ENCODE assay signal across 21 mouse cellular contexts in genomic region chr14:31395629-31396199, GRCm38 (mm10). TPM values are rescaled to one million over a fixed set of nuclear protein-coding genes. Genes with fewer than 3 reads are reported as not detected.
DNase-seq lines count a peak whose midpoint lies in the region; ATAC-seq lines count a peak whose summit lies in the region.
"Had no signal": no experiment of that assay in that cellular context is flagged by ENCODE, and none has a peak within 500 bp of the region (broad histone marks: within the 10 kb centered on the region; RNA-seq: fewer than 3 reads in every experiment).

No protein-coding gene starts in this region.

- H3K9me3 ChIP-seq in megakaryocyte, embryonic 14.5 days = peaks cover 13% of the 10 kb centered on the region
- H3K9me3 ChIP-seq: forebrain, embryonic 12.5 days; limb, embryonic 10.5 days; midbrain, embryonic 13.5 days had no signal

- DNase-seq in adrenal gland, adult (ENCODE audit: inconsistent age in 2 of 2, low spot score in 1 of 2) = peak; percentile 45 to 74
- no peak for DNase-seq in adrenal gland, postnatal 25 days
- peak; percentile 57 for DNase-seq in kidney, adult 11 months
- DNase-seq in kidney, postnatal 4 days = no peak
- peak; percentile 33 for DNase-seq in testis, postnatal 14 days (ENCODE audit: low spot score)
- DNase-seq in retina, embryonic 14.5 days (ENCODE audit: low spot score) = no peak
- DNase-seq: cerebellum, adult 8-10 months; gastrocnemius, postnatal 36 days; kidney, postnatal 10 days; liver, postnatal 0 days; right cerebral cortex, postnatal 25 days; thymus, postnatal 4 days had no signal

- peak overlapping the region; percentile 1 for H3K4me3 ChIP-seq in megakaryocyte, embryonic 14.5 days (replicated peaks)
- H3K4me3 ChIP-seq: forebrain, embryonic 12.5 days; hindbrain, embryonic 10.5 days; limb, embryonic 10.5 days; midbrain, embryonic 13.5 days; myocyte had no signal

- peaks cover 10% of the 10 kb centered on the region for H3K4me1 ChIP-seq in megakaryocyte, embryonic 14.5 days
- H3K4me1 ChIP-seq: forebrain, embryonic 12.5 days had no signal

- no peak for ATAC-seq in megakaryocyte, adult 5-6 weeks (ENCODE audit: poor library complexity, severe bottlenecking)
- ATAC-seq: hindbrain, postnatal 0 days; intestine, postnatal 0 days; midbrain, embryonic 13.5 days had no signal

- H3K36me3 ChIP-seq in megakaryocyte, embryonic 14.5 days (replicated peaks; ENCODE audit: low read length) = no peaks in the 10 kb centered on the region
- H3K36me3 ChIP-seq: forebrain, embryonic 12.5 days had no signal

- peaks cover 63% of the 10 kb centered on the region for H3K27me3 ChIP-seq in megakaryocyte, embryonic 14.5 days (replicated peaks)
- H3K27me3 ChIP-seq: forebrain, embryonic 12.5 days; midbrain, embryonic 13.5 days had no signal

RNA-seq across cellular contexts. Expression of gene Sh3bp5, which starts 40.2 kb away (rescaled TPM):
- total RNA-seq in adrenal gland, postnatal 25 days (2021) = 112 and 134 TPM in 2 replicates
- polyA plus RNA-seq in megakaryocyte, embryonic 14.5 days (2012; ENCODE audit: insufficient read depth, low replicate concordance) = 2.2 TPM in 1 of 2 replicates, not detected in the other
- total RNA-seq in megakaryocyte, adult 5-6 weeks (2015) = 52.3 and 52.8 TPM in 2 replicates
- 26.4 and 36.1 TPM in 2 replicates for total RNA-seq in megakaryocyte, adult 5-6 weeks (2017)

RNA-seq across cellular contexts. Expression of gene Capn7, which starts 59.3 kb away (rescaled TPM):
- total RNA-seq in adrenal gland, postnatal 25 days (2021) = 51.2 and 51.7 TPM in 2 replicates
- 0.60 and 1.9 TPM in 2 replicates for polyA plus RNA-seq in megakaryocyte, embryonic 14.5 days (2012; ENCODE audit: insufficient read depth, low replicate concordance)
- 45.3 and 48.0 TPM in 2 replicates for total RNA-seq in megakaryocyte, adult 5-6 weeks (2015)
- 51.3 and 56.5 TPM in 2 replicates for total RNA-seq in megakaryocyte, adult 5-6 weeks (2017)

Comparison
In these comparisons a context has a peak if more than half of its experiments do, and no peak if none do; other contexts are left out.
1. DNase-seq: peak in adrenal gland, adult (2 of 2), kidney, adult 11 months (single experiment) and testis, postnatal 14 days (single experiment); none in adrenal gland, postnatal 25 days (single experiment), kidney, postnatal 4 days (0 of 2) and retina, embryonic 14.5 days (single experiment).